Mouse (Mus musculus): ENCODE data around the gene Zranb1. TPM values are rescaled to one million over a fixed set of nuclear protein-coding genes. Genes with fewer than 3 reads are reported as not detected.

Gene Zranb1
- total and polyA plus RNA-seq, 3 experiments = 17.4 to 18.5 TPM; not detected in 1

DNA sequence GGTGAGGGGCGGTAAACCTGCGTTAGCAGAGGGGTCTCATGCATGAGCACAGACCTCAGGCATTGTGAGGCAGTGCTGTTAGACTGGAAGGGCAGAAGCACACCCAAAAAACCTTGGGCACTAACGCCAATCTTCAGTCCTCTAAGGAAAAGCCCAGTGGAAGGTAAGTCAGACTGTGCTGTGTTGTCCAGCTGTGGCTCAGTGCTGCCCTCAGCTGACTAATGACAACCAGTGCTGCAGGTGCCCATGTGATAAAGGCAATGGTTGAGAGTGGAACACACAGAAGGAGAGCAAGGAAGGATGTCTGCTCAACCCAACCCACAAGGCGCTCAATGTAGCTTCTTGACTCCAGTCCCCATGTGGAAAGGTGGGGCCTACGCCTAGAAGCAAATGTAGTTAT, 65.4 kb downstream of the Zranb1 start:
- peak; percentile 61 for TF ChIP-seq SMC3 (IDR thresholded peaks at IDR 0.05; ENCODE audit: low read depth, low read length)
- TF ChIP-seq EP300 (IDR thresholded peaks at IDR 0.05; ENCODE audit: low read depth in 1 of 2, low read length in 2 of 2) = no peak
- TF ChIP-seq ZC3H11A (IDR thresholded peaks at IDR 0.05; ENCODE audit: low read depth, low read length) = peak; percentile 18; the same call in 1 of the 2 replicates
- TF ChIP-seq RAD21 (IDR thresholded peaks at IDR 0.05; ENCODE audit: low read depth, low read length) = peak; percentile 43
- TF ChIP-seq CTCF (IDR thresholded peaks at IDR 0.05 in 2 of 3, conservative IDR thresholded peaks at IDR 0.05 in 1 of 3; ENCODE audit: control insufficient read depth in 1 of 3, insufficient read depth in 1 of 3, low read depth in 2 of 3, low read length in 3 of 3, poor library complexity in 1 of 3, severe bottlenecking in 1 of 3) = peak; percentile 47 to 60 (median 56)
- TF ChIP-seq USF1 (IDR thresholded peaks at IDR 0.05; ENCODE audit: low read depth, low read length) = peak; percentile 29; the same call in 1 of the 2 replicates
- TF ChIP-seq MYC (IDR thresholded peaks at IDR 0.05; ENCODE audit: low read depth, low read length) = no peak
- no peak for TF ChIP-seq SIN3A (IDR thresholded peaks at IDR 0.05; ENCODE audit: low read length)
- peak; percentile 42 for DNase-seq (ENCODE audit: low read depth, low spot score)
- Histone ChIP-seq H3K4me1 (ENCODE audit: control insufficient read depth in 1 of 2, insufficient read depth in 2 of 2, low read length in 2 of 2) (no peaks in the 10 kb centered on the region), H3K9ac (ENCODE audit: control insufficient read depth, low read depth, low read length, poor library complexity, severe bottlenecking) (no peak overlapping the region), H3K36me3 (ENCODE audit: control insufficient read depth in 1 of 2, insufficient read depth in 2 of 2, low read length in 2 of 2) (peaks cover 0 to 8% of the 10 kb centered on the region in 2 experiments; a peak in 2 of 4 replicates), H3K27ac (ENCODE audit: control insufficient read depth, low read depth, low read length) (no peak overlapping the region), H3K79me2 (ENCODE audit: control insufficient read depth, insufficient read depth, low read length, poor library complexity) (no peaks in the 10 kb centered on the region), H3K27me3 (ENCODE audit: control insufficient read depth in 1 of 2, insufficient read depth in 2 of 2, low read length in 2 of 2) (no peaks in the 10 kb centered on the region), H3K9me3 (replicated peaks; ENCODE audit: insufficient read depth, low read length) (no peaks in the 10 kb centered on the region), H3K4me3 (ENCODE audit: control insufficient read depth in 1 of 2, insufficient read depth in 1 of 2, low read depth in 2 of 2, low read length in 2 of 2) (no peak overlapping the region)

DNA sequence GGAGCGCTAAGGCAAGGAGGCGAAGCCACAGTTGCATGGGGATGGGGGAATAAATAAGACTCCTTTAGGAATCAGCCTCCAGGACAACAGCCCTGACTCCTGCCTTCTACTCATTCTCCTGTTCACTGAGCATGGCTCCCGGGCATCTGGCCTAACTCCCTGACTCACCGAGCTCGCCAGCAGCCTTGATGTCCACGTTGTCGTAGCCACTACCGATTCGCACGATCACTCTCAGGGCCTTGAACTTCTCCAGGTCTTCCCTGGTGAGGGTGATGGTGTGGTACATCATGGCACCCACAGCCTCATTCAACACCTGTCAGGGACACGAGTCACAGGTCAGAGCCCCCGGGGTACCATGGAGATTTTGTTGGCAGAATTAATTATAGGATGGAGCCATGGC, 67.7 kb downstream of the Zranb1 start:
- TF ChIP-seq GABPA (IDR thresholded peaks at IDR 0.05; ENCODE audit: low read depth, low read length) = no peak
- no peak for TF ChIP-seq NRF1 (IDR thresholded peaks at IDR 0.05; ENCODE audit: insufficient read depth, low read depth, low read length, poor library complexity, severe bottlenecking)
- no peak for TF ChIP-seq POLR2A (IDR thresholded peaks at IDR 0.05; ENCODE audit: control insufficient read depth in 1 of 2, insufficient read depth in 1 of 2, low read depth in 1 of 2, low read length in 2 of 2, poor library complexity in 1 of 2)
- no peak for TF ChIP-seq TBP (IDR thresholded peaks at IDR 0.05; ENCODE audit: low read depth, low read length)
- no peak for TF ChIP-seq MYC (IDR thresholded peaks at IDR 0.05; ENCODE audit: low read depth, low read length)
- no peak for TF ChIP-seq E2F4 (IDR thresholded peaks at IDR 0.05; ENCODE audit: borderline replicate concordance, low read depth, low read length)
- no peak for TF ChIP-seq ZMIZ1 (IDR thresholded peaks at IDR 0.05; ENCODE audit: low read depth, low read length)
- TF ChIP-seq GATA1 (IDR thresholded peaks at IDR 0.05; ENCODE audit: low read depth, low read length) = no peak
- TF ChIP-seq JUND (IDR thresholded peaks at IDR 0.05; ENCODE audit: low read depth, low read length) = no peak
- TF ChIP-seq RCOR1 (IDR thresholded peaks at IDR 0.05; ENCODE audit: low read depth, low read length) = no peak
- no peak for TF ChIP-seq EP300 (IDR thresholded peaks at IDR 0.05; ENCODE audit: low read depth in 1 of 2, low read length in 2 of 2)
- no peak for TF ChIP-seq SMC3 (IDR thresholded peaks at IDR 0.05; ENCODE audit: low read depth, low read length)
- TF ChIP-seq POLR2AphosphoS2 (IDR thresholded peaks at IDR 0.05; ENCODE audit: low read length) = no peak
- no peak for TF ChIP-seq MEF2A (IDR thresholded peaks at IDR 0.05; ENCODE audit: extremely low read depth, insufficient replicate concordance, low read depth, low read length, poor library complexity, severe bottlenecking)
- no peak for TF ChIP-seq CTCF (IDR thresholded peaks at IDR 0.05 in 2 of 3, conservative IDR thresholded peaks at IDR 0.05 in 1 of 3; ENCODE audit: control insufficient read depth in 1 of 3, insufficient read depth in 1 of 3, low read depth in 2 of 3, low read length in 3 of 3, poor library complexity in 1 of 3, severe bottlenecking in 1 of 3)
- TF ChIP-seq MYB (IDR thresholded peaks at IDR 0.05; ENCODE audit: low read depth, low read length) = no peak
- TF ChIP-seq UBTF (IDR thresholded peaks at IDR 0.05; ENCODE audit: borderline replicate concordance, insufficient read depth, low read depth, low read length) = no peak
- TF ChIP-seq ELF1 (IDR thresholded peaks at IDR 0.05; ENCODE audit: low read depth, low read length) = no peak
- TF ChIP-seq BHLHE40 (IDR thresholded peaks at IDR 0.05; ENCODE audit: borderline replicate concordance, low read depth, low read length) = no peak
- Histone ChIP-seq H3K27ac (ENCODE audit: control insufficient read depth, low read depth, low read length) (no peak overlapping the region), H3K79me2 (ENCODE audit: control insufficient read depth, insufficient read depth, low read length, poor library complexity) (no peaks in the 10 kb centered on the region), H3K36me3 (ENCODE audit: control insufficient read depth in 1 of 2, insufficient read depth in 2 of 2, low read length in 2 of 2) (peaks cover 0 to 1% of the 10 kb centered on the region in 2 experiments; a peak in 2 of 4 replicates), H3K9ac (ENCODE audit: control insufficient read depth, low read depth, low read length, poor library complexity, severe bottlenecking) (no peak overlapping the region), H3K27me3 (ENCODE audit: control insufficient read depth in 1 of 2, insufficient read depth in 2 of 2, low read length in 2 of 2) (no peaks in the 10 kb centered on the region), H3K4me1 (ENCODE audit: control insufficient read depth in 1 of 2, insufficient read depth in 2 of 2, low read length in 2 of 2) (no peaks in the 10 kb centered on the region), H3K4me3 (ENCODE audit: control insufficient read depth in 1 of 2, insufficient read depth in 1 of 2, low read depth in 2 of 2, low read length in 2 of 2) (no peak overlapping the region), H3K9me3 (replicated peaks; ENCODE audit: insufficient read depth, low read length) (no peaks in the 10 kb centered on the region)
- DNase-seq (ENCODE audit: low read depth, low spot score) = no peak
